Mouse (Mus musculus): ENCODE measurements around the gene Sertad1.

Gene Sertad1

GRCm38 (mm10) chr7:27506765-27507370 is 20.2 kb downstream of the Sertad1 start:
- DNase-seq: no peak

GRCm38 (mm10) chr7:27507711-27508647 is 21.3 kb downstream of the Sertad1 start:
- DNase-seq: peak; percentile 99

- peak; percentile 78 for DNase-seq
Measured at GRCm38 (mm10) chr7:27508648-27509005, 21.9 kb downstream of the Sertad1 start.

- no peak for DNase-seq
Measured at GRCm38 (mm10) chr7:27510809-27511208, 24.1 kb downstream of the Sertad1 start.

- no peak for DNase-seq
Measured at GRCm38 (mm10) chr7:27514961-27515360, 28.3 kb downstream of the Sertad1 start.

- DNase-seq: no peak
Measured at GRCm38 (mm10) chr7:27518314-27518713, 31.6 kb downstream of the Sertad1 start.

GRCm38 (mm10) chr7:27520104-27520503 is 33.4 kb downstream of the Sertad1 start:
- no peak for DNase-seq

- DNase-seq: no peak
Measured at GRCm38 (mm10) chr7:27520599-27520998, 33.9 kb downstream of the Sertad1 start.

- no peak for DNase-seq
Measured at GRCm38 (mm10) chr7:27522967-27523366, 36.3 kb downstream of the Sertad1 start, which contains the start of gene Hipk4. Hipk4 (plus strand) TSS chr7:27523267.

GRCm38 (mm10) chr7:27523805-27524204 is 37.1 kb downstream of the Sertad1 start:
- no peak for DNase-seq

- DNase-seq: peak; percentile 76
Measured at GRCm38 (mm10) chr7:27526039-27526827, 39.5 kb downstream of the Sertad1 start.

GRCm38 (mm10) chr7:27529070-27529469 is 42.4 kb downstream of the Sertad1 start:
- no peak for DNase-seq

- DNase-seq: no peak
Measured at GRCm38 (mm10) chr7:27530937-27531336, 44.2 kb downstream of the Sertad1 start.

- no peak for DNase-seq
Measured at GRCm38 (mm10) chr7:27531707-27532106, 45.0 kb downstream of the Sertad1 start.

- no peak for DNase-seq
Measured at GRCm38 (mm10) chr7:27532480-27533050, 45.9 kb downstream of the Sertad1 start.

GRCm38 (mm10) chr7:27535386-27535785 is 48.7 kb downstream of the Sertad1 start:
- DNase-seq: no peak

GRCm38 (mm10) chr7:27536618-27537017 is 49.9 kb downstream of the Sertad1 start:
- DNase-seq: no peak

GRCm38 (mm10) chr7:27537998-27538397 is 51.3 kb downstream of the Sertad1 start:
- no peak for DNase-seq

- DNase-seq: no peak
Measured at GRCm38 (mm10) chr7:27538797-27539196, 52.1 kb downstream of the Sertad1 start.

Measured in kidney, adult 9 months (tissue).